Mouse (Mus musculus): Measurements from ENCODE around the gene Pkmyt1. TPM values are rescaled to one million over a fixed set of nuclear protein-coding genes. Genes with fewer than 3 reads are reported as not detected.
A peak's percentile ranks its signal among the peaks of the same experiment; 100 is the strongest.

Gene Pkmyt1
- polyA plus RNA-seq, 1 experiment from 2014 or later: 20.8 TPM

DNA sequence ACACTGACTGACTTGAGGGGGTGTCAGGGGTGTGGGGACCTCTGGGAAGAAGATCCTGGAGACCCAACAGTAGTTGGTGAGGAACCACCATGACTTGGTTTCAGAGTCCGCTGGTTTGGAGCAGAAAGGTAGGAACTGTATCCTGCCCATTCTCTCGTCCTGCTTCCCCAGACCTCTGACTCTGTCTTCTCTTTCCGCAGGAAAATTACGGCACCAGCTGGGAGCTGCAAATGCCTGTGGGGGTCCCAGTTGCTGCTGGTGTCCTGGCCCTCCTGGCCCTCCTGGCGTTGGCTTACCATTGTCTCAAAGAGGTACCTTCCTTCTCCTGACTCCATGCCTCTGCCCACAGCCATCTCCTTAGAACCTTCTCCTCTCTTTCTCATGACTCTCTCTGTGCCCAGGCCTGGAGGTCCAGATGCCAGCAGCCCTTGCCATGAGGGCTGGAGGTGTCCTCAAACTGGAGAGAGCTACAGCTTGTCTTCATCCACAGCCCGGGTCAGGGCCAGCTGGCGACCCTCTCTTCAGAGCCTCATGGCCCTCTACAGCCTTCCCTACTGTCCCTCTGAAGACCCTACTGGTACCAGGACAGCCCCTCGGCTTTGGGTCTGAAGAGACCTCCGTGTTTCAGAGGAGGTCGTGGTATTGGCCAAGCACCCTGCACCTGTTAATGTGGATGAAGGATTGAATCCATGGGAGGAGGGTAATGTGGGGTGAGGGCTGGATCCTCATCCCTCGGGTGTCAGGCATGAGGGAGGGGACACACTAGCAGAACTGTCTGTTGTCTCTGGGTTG lies 23.5 kb downstream of the Pkmyt1 start:
- 81% methylated on average over 11 of the region's 11 CpGs for WGBS
- H3K36me3 ChIP-seq (ENCODE audit: control insufficient read depth, insufficient read depth, low read length): peaks cover 30% of the 10 kb centered on the region
- no peaks in the 10 kb centered on the region for H3K9me3 ChIP-seq (ENCODE audit: control insufficient read depth, low read length)
- H3K4me1 ChIP-seq (ENCODE audit: control insufficient read depth, insufficient read depth, low read depth, low read length): peaks cover 11% of the 10 kb centered on the region
- no peak overlapping the region; the same call in 1 of the 2 replicates for H3K4me2 ChIP-seq (ENCODE audit: low read length)
- H3K27me3 ChIP-seq (replicated peaks; ENCODE audit: control insufficient read depth, insufficient read depth, low read length): peaks cover 13% of the 10 kb centered on the region
- no peak overlapping the region for H3K4me3 ChIP-seq (ENCODE audit: low read length)
- H3K9ac ChIP-seq (ENCODE audit: low read depth, low read length): no peak overlapping the region
- no peak overlapping the region for H3K27ac ChIP-seq (ENCODE audit: low read depth, low read length)
- ATAC-seq: no peak

DNA sequence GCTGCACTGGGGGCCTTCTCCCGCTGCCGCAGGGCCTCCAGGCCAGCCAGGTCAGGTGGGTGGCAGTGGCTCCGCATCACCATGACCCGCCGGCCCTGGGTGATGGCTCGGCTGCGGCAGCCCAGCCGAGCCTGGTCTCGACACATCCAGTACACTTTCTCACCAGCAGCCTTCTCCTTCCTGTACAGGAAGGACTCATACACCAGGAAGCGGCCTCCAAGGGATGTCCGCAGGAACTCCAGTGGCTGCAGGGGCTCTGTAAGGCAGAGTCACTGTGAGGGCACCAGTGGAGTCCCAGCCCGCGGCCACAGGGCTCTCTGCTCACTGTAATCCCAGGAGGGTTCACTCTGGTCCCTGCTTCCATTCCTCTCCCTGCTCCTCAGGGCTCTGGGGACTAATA lies 29.6 kb downstream of the Pkmyt1 start:
- H3K4me2 ChIP-seq (ENCODE audit: low read length): no peak overlapping the region
- 0 out of 2 replicates have a peak, but pooled peaks cover 2% of the 10 kb centered on the region for H3K9me3 ChIP-seq (ENCODE audit: control insufficient read depth, low read length)
- no peak for ATAC-seq
- H3K4me1 ChIP-seq (ENCODE audit: control insufficient read depth, insufficient read depth, low read depth, low read length): no peaks in the 10 kb centered on the region
- no peaks in the 10 kb centered on the region for H3K27me3 ChIP-seq (replicated peaks; ENCODE audit: control insufficient read depth, insufficient read depth, low read length)
- WGBS: 95% methylated on average over 13 of the region's 13 CpGs
- H3K9ac ChIP-seq (ENCODE audit: low read depth, low read length): no peak overlapping the region
- H3K4me3 ChIP-seq (ENCODE audit: low read length): no peak overlapping the region
- H3K36me3 ChIP-seq (ENCODE audit: control insufficient read depth, insufficient read depth, low read length): peaks cover 64% of the 10 kb centered on the region
- H3K27ac ChIP-seq (ENCODE audit: low read depth, low read length): no peak overlapping the region

DNA sequence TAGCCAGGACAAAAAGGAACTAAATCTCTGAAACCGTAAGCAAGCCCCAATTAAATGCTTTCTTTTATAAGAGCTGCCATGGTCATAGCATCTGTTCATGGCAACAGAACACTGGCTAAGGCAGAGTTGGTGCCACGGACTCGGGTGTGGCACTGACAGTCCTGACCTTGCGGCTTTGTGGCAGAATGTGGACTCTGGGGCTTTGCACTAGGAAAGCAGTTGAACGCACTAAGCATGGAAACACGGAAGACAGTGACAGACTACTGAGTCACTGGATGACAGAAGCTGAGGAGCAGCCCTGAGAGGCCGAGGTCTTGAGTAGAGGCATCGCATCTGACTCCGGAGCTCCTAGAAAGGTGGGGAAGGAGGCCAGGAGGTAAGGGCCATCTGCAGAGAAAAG lies 31.4 kb downstream of the Pkmyt1 start:
- no peak for ATAC-seq
- Histone ChIP-seq H3K4me1 (ENCODE audit: control insufficient read depth, insufficient read depth, low read depth, low read length) (no peaks in the 10 kb centered on the region), H3K27me3 (replicated peaks; ENCODE audit: control insufficient read depth, insufficient read depth, low read length) (no peaks in the 10 kb centered on the region), H3K9me3 (ENCODE audit: control insufficient read depth, low read length) (0 out of 2 replicates have a peak, but pooled peaks cover 2% of the 10 kb centered on the region), H3K9ac (ENCODE audit: low read depth, low read length) (no peak overlapping the region), H3K27ac (ENCODE audit: low read depth, low read length) (no peak overlapping the region), H3K4me2 (ENCODE audit: low read length) (no peak overlapping the region), H3K4me3 (ENCODE audit: low read length) (no peak overlapping the region), H3K36me3 (ENCODE audit: control insufficient read depth, insufficient read depth, low read length) (peaks cover 68% of the 10 kb centered on the region)
- WGBS: 96% methylated on average over 9 of the region's 9 CpGs

DNA sequence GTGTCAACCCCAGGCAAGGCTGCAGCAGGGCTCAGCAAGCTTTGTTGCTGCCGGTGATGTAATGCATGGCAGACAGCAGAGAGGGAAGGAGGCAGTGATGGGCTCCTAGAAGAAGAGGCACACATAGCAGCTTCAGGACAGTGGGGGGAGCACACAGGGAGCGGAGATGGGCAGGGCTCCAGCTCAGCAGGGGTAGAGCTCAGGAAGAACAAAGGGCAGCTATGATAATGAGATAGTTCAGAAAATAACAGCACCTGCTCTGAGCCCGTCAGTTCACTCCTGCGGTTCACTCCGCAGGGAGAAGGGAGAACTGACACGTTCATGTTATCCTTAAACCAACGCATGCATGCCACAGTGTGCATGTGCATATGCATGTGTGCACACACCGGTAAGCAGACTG lies 32.7 kb downstream of the Pkmyt1 start:
- Histone ChIP-seq H3K4me2 (ENCODE audit: low read length) (no peak overlapping the region), H3K27me3 (replicated peaks; ENCODE audit: control insufficient read depth, insufficient read depth, low read length) (no peaks in the 10 kb centered on the region), H3K4me1 (ENCODE audit: control insufficient read depth, insufficient read depth, low read depth, low read length) (no peaks in the 10 kb centered on the region), H3K9ac (ENCODE audit: low read depth, low read length) (no peak overlapping the region), H3K9me3 (ENCODE audit: control insufficient read depth, low read length) (0 out of 2 replicates have a peak, but pooled peaks cover 2% of the 10 kb centered on the region), H3K27ac (ENCODE audit: low read depth, low read length) (no peak overlapping the region), H3K36me3 (ENCODE audit: control insufficient read depth, insufficient read depth, low read length) (peaks cover 58% of the 10 kb centered on the region), H3K4me3 (ENCODE audit: low read length) (no peak overlapping the region)
- ATAC-seq: no peak
- WGBS: 69% methylated on average over 8 of the region's 8 CpGs

DNA sequence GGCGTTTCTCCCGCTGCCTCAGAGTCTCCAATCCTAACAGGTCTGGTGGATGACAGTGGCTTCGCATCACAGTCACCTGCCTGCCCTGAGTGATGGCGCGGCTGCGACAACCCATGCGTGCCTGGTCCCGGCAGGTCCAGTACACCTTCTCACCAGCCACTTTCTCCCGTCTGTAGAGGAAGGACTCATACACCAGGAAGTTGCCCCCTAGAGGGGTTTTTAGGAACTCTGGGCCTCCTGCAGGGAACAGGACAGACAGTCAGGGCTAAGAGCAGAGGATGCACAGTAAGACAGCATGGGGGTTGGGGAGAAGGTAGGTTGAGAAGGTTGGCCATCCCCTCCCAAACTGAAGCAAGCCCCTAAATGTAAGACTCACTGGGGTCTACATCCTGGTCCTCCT lies 34.1 kb downstream of the Pkmyt1 start:
- 0 out of 2 replicates have a peak, but pooled peaks cover 2% of the 10 kb centered on the region for H3K9me3 ChIP-seq (ENCODE audit: control insufficient read depth, low read length)
- peaks cover 50% of the 10 kb centered on the region for H3K36me3 ChIP-seq (ENCODE audit: control insufficient read depth, insufficient read depth, low read length)
- no peak overlapping the region for H3K4me2 ChIP-seq (ENCODE audit: low read length)
- no peak for ATAC-seq
- WGBS: 94% methylated on average over 9 of the region's 9 CpGs
- H3K4me3 ChIP-seq (ENCODE audit: low read length): no peak overlapping the region
- no peak overlapping the region for H3K9ac ChIP-seq (ENCODE audit: low read depth, low read length)
- no peaks in the 10 kb centered on the region for H3K4me1 ChIP-seq (ENCODE audit: control insufficient read depth, insufficient read depth, low read depth, low read length)
- H3K27me3 ChIP-seq (replicated peaks; ENCODE audit: control insufficient read depth, insufficient read depth, low read length): no peaks in the 10 kb centered on the region
- no peak overlapping the region for H3K27ac ChIP-seq (ENCODE audit: low read depth, low read length)

DNA sequence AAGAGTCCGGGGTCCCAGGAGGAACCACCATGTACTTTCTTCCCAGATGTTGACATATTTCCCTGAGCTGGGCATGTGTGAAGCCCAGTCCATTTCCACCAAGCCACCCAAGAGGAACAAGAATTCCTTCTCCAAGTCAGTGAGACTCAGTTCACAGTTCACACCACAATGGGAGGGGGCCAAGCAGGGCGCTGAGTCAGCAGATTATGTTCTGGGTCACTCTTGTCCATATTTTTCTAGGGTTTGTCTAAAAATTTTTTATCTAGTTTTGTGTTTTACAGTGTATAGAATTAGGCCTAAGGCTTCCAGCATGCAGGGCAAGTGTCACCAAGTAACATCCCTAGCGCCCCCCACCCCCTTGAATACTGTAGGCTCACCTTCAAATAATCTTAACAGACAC lies 35.0 kb downstream of the Pkmyt1 start:
- Histone ChIP-seq H3K27ac (ENCODE audit: low read depth, low read length) (no peak overlapping the region), H3K27me3 (replicated peaks; ENCODE audit: control insufficient read depth, insufficient read depth, low read length) (no peaks in the 10 kb centered on the region), H3K4me3 (ENCODE audit: low read length) (no peak overlapping the region), H3K36me3 (ENCODE audit: control insufficient read depth, insufficient read depth, low read length) (peaks cover 41% of the 10 kb centered on the region), H3K9me3 (ENCODE audit: control insufficient read depth, low read length) (0 out of 2 replicates have a peak, but pooled peaks cover 2% of the 10 kb centered on the region), H3K4me2 (ENCODE audit: low read length) (no peak overlapping the region), H3K9ac (ENCODE audit: low read depth, low read length) (no peak overlapping the region), H3K4me1 (ENCODE audit: control insufficient read depth, insufficient read depth, low read depth, low read length) (no peaks in the 10 kb centered on the region)
- WGBS: 100% methylated on average over 3 of the region's 3 CpGs
- no peak for ATAC-seq

DNA sequence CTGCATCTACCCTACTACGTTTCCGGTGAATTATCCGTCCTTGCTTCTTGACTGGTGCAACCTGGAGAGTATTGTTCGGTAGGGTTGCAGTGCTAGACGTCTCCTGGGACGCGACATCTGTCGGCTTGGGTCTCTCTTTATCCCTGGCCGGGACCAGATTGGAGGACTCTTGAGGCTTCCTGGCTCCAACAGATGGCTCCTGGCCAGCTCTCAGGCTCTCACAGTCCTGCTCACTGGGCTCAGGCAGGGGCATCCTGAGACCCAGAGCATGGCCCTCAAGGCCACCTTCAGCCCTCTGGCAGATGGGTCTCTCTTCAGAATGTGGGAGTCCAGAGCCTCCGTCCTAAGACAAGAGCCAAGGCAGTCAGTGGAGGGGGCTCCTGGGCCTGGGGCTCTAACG lies 36.8 kb downstream of the Pkmyt1 start:
- H3K4me2 ChIP-seq (ENCODE audit: low read length): no peak overlapping the region
- H3K4me3 ChIP-seq (ENCODE audit: low read length): no peak overlapping the region
- 0 out of 2 replicates have a peak, but pooled peaks cover 2% of the 10 kb centered on the region for H3K9me3 ChIP-seq (ENCODE audit: control insufficient read depth, low read length)
- no peaks in the 10 kb centered on the region for H3K4me1 ChIP-seq (ENCODE audit: control insufficient read depth, insufficient read depth, low read depth, low read length)
- H3K9ac ChIP-seq (ENCODE audit: low read depth, low read length): no peak overlapping the region
- WGBS: 86% methylated on average over 11 of the region's 11 CpGs
- no peaks in the 10 kb centered on the region for H3K27me3 ChIP-seq (replicated peaks; ENCODE audit: control insufficient read depth, insufficient read depth, low read length)
- H3K27ac ChIP-seq (ENCODE audit: low read depth, low read length): no peak overlapping the region
- no peak for ATAC-seq
- peaks cover 30% of the 10 kb centered on the region for H3K36me3 ChIP-seq (ENCODE audit: control insufficient read depth, insufficient read depth, low read length)

DNA sequence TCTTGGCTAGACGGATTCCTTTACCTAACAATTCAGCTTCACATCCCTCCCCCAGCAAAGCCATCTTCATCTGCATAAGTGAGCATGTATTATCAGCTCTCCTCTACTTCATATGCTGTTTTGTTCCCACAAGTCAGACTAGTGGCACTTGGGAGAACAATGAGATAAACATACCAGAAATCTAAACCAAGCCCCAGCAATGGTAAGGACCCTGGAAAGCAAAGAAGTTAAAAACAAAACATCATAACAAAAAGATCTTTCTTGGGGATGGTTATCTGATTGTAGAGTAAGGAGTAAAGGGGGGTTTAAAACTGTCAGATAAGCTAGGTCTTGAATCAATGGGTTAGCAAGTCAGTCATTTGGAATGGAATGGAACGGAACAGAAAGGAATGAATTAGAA lies 44.4 kb downstream of the Pkmyt1 start:
- H3K27me3 ChIP-seq (replicated peaks; ENCODE audit: control insufficient read depth, insufficient read depth, low read length): no peaks in the 10 kb centered on the region
- H3K36me3 ChIP-seq (ENCODE audit: control insufficient read depth, insufficient read depth, low read length): no peaks in the 10 kb centered on the region; the same call in 1 of the 2 replicates
- H3K4me1 ChIP-seq (ENCODE audit: control insufficient read depth, insufficient read depth, low read depth, low read length): peaks cover 14% of the 10 kb centered on the region
- ATAC-seq: no peak
- H3K4me3 ChIP-seq (ENCODE audit: low read length): peak overlapping the region; percentile 61
- 7% methylated on average over 2 of the region's 2 CpGs for WGBS
- no peaks in the 10 kb centered on the region for H3K9me3 ChIP-seq (ENCODE audit: control insufficient read depth, low read length)
- H3K9ac ChIP-seq (ENCODE audit: low read depth, low read length): peak overlapping the region; percentile 80; the same call in 1 of the 2 replicates
- peak overlapping the region; percentile 59 for H3K4me2 ChIP-seq (ENCODE audit: low read length)
- H3K27ac ChIP-seq (ENCODE audit: low read depth, low read length): peak overlapping the region; percentile 83

DNA sequence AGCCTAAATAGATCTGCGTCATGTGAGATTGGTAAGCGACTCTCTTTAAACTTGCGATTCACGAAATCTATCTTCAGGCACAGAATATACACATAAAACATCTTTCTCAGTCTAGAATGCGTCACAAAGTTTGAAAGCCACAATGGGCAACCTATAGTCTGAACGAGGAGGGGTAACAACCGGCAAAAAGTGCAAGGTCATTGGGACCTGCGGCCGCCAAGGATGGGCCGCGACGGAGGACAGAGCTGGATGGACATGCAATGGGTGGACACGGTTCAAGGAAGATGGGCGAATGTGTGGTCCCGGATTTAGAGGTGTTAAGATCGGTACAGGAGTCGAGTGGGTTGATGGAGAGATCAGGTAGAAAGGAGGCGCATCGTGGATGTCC lies 44.8 kb downstream of the Pkmyt1 start:
- H3K4me2 ChIP-seq (ENCODE audit: low read length): peak overlapping the region; percentile 59
- H3K9me3 ChIP-seq (ENCODE audit: control insufficient read depth, low read length): no peaks in the 10 kb centered on the region
- no peak; the same call in 1 of the 2 replicates for ATAC-seq
- peak overlapping the region; percentile 61 for H3K4me3 ChIP-seq (ENCODE audit: low read length)
- WGBS: under 1% methylated on average over 19 of the region's 19 CpGs
- H3K4me1 ChIP-seq (ENCODE audit: control insufficient read depth, insufficient read depth, low read depth, low read length): peaks cover 14% of the 10 kb centered on the region
- no peaks in the 10 kb centered on the region for H3K27me3 ChIP-seq (replicated peaks; ENCODE audit: control insufficient read depth, insufficient read depth, low read length)
- no peaks in the 10 kb centered on the region; the same call in 1 of the 2 replicates for H3K36me3 ChIP-seq (ENCODE audit: control insufficient read depth, insufficient read depth, low read length)
- H3K27ac ChIP-seq (ENCODE audit: low read depth, low read length): peak overlapping the region; percentile 83
- peak overlapping the region; percentile 80 for H3K9ac ChIP-seq (ENCODE audit: low read depth, low read length)
